Mouse (Mus musculus): ENCODE measurements at regions not wholly inside any gene's neighbourhood (a gene's known extent, or its start where the extent isn't known, plus 50 kb on each side); places are given as distances from the start of the nearest gene placed in this dataset.

GRCm38 (mm10) chr10:106414990-106415389, 55.1 kb upstream of the Ppfia2 start:
- no peak for DNase-seq
- intact Hi-C loops (cut with DNase I): no loop called here

- intact Hi-C loops (cut with DNase I): no loop called here
- no peak for DNase-seq
These were observed 53.0 kb upstream of the Ppfia2 start for GRCm38 (mm10) chr10:106417156-106417555.
